Mouse (Mus musculus) small intestine, adult 2 months (tissue): Measurements from ENCODE around the gene Tom1l2. TPM values are rescaled to one million over a fixed set of nuclear protein-coding genes. Genes with fewer than 3 reads are reported as not detected.
A peak's percentile ranks its signal among the peaks of the same experiment; 100 is the strongest.

Experiments
- H3K27ac ChIP-seq: fragments of 200-500 bp; 2 replicates; pipeline ENCODE4 v1.5.1; 2012; ENCODE audit warnings: low read depth, low read length, control low read depth, inconsistent platforms; ENCODE audit not compliant: insufficient read depth
- H3K27me3 ChIP-seq: fragments of 200-500 bp; 2 replicates; pipeline ENCODE4 v1.6.1; 2012; ENCODE audit warnings: mild to moderate bottlenecking, moderate library complexity, low read length, inconsistent platforms; ENCODE audit not compliant: control insufficient read depth, insufficient read depth
- H3K36me3 ChIP-seq: fragments of 200-500 bp; 2 replicates; pipeline ENCODE4 v1.6.1; 2012; ENCODE audit warnings: mild to moderate bottlenecking, low read length, control low read depth, inconsistent platforms; ENCODE audit not compliant: control insufficient read depth, insufficient read depth
- H3K4me1 ChIP-seq: fragments of 200-500 bp; 2 replicates; pipeline ENCODE4 v1.6.1; 2012; ENCODE audit warnings: low read length, inconsistent platforms, mixed read lengths; ENCODE audit not compliant: control insufficient read depth, insufficient read depth, insufficient read length
- H3K4me3 ChIP-seq: fragments of 200-500 bp; 2 replicates; pipeline ENCODE4 v1.5.1; 2012; ENCODE audit warnings: low read depth, mild to moderate bottlenecking, control low read depth, inconsistent platforms, low read length, moderate library complexity
- CTCF ChIP-seq: fragments of 200-500 bp; IDR thresholded peaks from 2 replicates; pipeline ENCODE4 v1.5.1; 2012; ENCODE audit warnings: low read depth, mild to moderate bottlenecking, control low read depth, inconsistent platforms, low read length, moderate library complexity, mixed read lengths; ENCODE audit not compliant: insufficient replicate concordance, insufficient read length; ENCODE audit errors: extremely low read depth
- POLR2A ChIP-seq: fragments of 200-500 bp; IDR thresholded peaks from 2 replicates; pipeline ENCODE4 v1.6.1; 2012; ENCODE audit warnings: low read depth, mild to moderate bottlenecking, control low read depth, inconsistent platforms, low read length, moderate library complexity
- WGBS: fragments of 180-500 bp; shearing (Covaris S2); methylation state at CpG from one replicate; pipeline ENCODE4 v1.1.7; 2018; 5-methylcytosine and 5-hydroxymethylcytosine counted together
- polyA plus RNA-seq: library from polyadenylated mRNA; depleted of rRNA; stranded (reverse); fragments of >200 nt; gene quantifications from 2 replicates; pipeline ENCODE4 v1.2.3, GENCODE M21; 2012

Tom1l2 gene
- polyA plus RNA-seq, 1 experiment: 152 TPM

DNA sequence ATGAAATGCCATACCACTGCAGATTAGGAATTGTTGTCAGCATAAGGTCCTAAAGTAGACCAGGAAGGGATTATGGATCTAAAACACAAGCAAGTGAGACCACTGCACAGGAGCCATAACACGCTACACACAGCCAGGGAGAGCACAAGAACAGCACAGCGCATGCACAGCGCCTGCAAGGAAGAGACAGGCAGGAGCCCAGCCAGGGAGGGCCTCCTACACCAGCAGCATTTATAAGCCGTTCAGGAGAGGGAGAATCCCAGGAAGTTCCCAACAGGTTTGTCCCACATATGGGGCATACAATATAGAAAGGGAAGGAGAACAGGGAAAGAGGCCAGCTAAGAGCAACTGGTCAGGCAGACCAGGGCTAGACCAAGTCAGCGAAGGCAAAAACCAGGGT is 19.2 kb downstream of the Tom1l2 start:
- 85% methylated on average over 5 of the region's 5 CpGs for WGBS
- no peak overlapping the region for H3K4me3 ChIP-seq
- H3K4me1 ChIP-seq: peaks cover 15% of the 10 kb centered on the region
- no peak overlapping the region for H3K27ac ChIP-seq
- TF ChIP-seq POLR2A (no peak), CTCF (no peak)
- peaks cover 2% of the 10 kb centered on the region; the same call in 1 of the 2 replicates for H3K36me3 ChIP-seq
- H3K27me3 ChIP-seq: no peaks in the 10 kb centered on the region

DNA sequence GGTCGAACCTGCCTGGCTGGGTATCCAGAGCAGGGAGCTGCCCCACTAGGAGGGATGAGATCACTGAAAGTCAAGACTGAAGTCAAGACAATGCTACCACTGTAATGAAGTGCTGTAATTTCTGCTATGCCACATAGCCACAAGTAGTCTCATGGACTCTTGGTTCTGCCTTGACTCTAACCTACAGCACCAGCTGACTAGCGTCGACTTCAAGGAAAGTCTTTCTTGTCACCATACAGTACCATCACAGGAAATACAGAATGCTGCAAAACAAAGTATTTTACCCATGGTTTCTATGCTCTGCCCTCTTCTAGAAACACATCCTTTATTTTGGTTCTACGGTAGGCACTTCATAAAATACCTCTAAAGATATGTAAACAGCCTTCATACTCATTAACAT is 22.2 kb downstream of the Tom1l2 start:
- H3K27ac ChIP-seq: no peak overlapping the region
- 82% methylated on average over 4 of the region's 4 CpGs for WGBS
- H3K4me3 ChIP-seq: no peak overlapping the region
- TF ChIP-seq POLR2A: no peak
- TF ChIP-seq CTCF: no peak
- H3K27me3 ChIP-seq: no peaks in the 10 kb centered on the region
- peaks cover 1% of the 10 kb centered on the region; the same call in 1 of the 2 replicates for H3K36me3 ChIP-seq
- no peaks in the 10 kb centered on the region for H3K4me1 ChIP-seq

DNA sequence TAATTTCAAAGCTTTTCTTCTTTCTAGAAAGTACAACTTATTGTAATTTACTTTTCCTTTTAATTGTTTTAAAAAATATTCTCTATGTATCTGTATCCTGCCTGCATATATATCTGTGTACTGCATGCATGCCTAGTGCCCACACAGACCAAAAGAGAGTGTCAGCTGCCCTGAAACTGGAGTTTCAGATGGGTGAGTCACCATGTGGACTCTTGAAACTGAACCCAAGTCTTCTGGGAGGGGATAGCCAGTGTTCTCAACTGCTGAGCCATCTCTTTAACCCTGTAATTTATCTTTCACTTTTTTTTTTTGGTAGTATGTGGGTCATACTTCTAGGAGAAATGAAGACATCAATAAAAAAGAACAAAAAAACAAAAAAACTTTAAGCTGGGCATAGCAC is 29.0 kb downstream of the Tom1l2 start:
- Histone ChIP-seq H3K4me1 (peaks cover 19% of the 10 kb centered on the region), H3K27me3 (no peaks in the 10 kb centered on the region), H3K36me3 (peaks cover 1% of the 10 kb centered on the region; the same call in 1 of the 2 replicates), H3K4me3 (no peak overlapping the region), H3K27ac (no peak overlapping the region)
- TF ChIP-seq CTCF (no peak), POLR2A (no peak)

DNA sequence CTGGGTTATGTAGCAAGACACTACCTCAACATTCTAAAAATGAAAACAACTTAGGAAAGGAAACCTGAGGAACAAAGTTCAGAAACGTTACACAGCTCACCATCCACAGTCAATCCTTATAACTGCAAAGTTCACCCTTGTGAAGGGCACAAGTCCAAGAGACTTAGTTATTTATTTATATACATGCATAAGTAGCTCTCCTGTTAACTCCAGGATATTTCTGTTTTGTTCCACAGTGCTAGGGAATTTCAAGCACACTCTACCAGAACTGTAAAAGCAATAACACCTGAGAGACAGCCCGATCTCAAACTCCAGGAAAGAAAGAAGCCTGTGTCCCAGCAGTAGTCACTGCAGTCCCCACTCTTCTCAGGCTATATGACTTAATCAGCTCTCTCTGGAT is 31.3 kb downstream of the Tom1l2 start:
- H3K4me1 ChIP-seq: peaks cover 19% of the 10 kb centered on the region
- no peaks in the 10 kb centered on the region for H3K27me3 ChIP-seq
- H3K4me3 ChIP-seq: no peak overlapping the region
- H3K27ac ChIP-seq: peak overlapping the region; percentile 80
- no peak for TF ChIP-seq CTCF
- TF ChIP-seq POLR2A: no peak
- H3K36me3 ChIP-seq: 0 out of 2 replicates have a peak, but pooled peaks cover 1% of the 10 kb centered on the region
- WGBS: 30% methylated on average over 2 of the region's 2 CpGs

DNA sequence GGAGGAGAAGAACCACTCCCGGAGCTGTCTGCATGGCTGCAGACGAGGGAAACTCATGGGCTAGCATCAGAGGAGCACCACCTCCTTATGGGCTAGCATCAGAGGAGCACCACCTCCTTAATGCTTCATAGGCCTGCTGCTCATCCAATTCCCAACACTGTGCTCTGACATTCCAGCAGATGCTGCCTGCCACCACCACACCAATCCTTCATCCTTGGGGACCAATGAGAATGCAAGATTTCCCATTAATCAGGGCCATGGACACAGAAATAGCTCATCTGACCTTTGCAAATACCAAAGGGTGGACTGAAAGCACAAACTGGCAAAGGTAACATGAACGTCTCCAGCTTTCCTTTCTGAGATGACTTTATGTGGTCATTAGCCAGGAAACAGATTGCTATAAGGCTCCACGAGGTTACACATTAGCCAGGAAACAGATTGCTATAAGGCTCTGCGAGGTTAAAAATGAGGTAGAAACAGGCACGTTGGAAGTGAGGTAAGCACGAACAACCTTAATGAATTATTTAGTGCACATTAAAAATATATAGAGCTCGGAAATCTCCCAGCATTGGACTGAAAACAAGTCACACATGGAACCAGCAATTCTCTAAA is 32.2 kb downstream of the Tom1l2 start:
- WGBS: 26% methylated on average over 8 of the region's 8 CpGs
- H3K27ac ChIP-seq: peak overlapping the region; percentile 80

DNA sequence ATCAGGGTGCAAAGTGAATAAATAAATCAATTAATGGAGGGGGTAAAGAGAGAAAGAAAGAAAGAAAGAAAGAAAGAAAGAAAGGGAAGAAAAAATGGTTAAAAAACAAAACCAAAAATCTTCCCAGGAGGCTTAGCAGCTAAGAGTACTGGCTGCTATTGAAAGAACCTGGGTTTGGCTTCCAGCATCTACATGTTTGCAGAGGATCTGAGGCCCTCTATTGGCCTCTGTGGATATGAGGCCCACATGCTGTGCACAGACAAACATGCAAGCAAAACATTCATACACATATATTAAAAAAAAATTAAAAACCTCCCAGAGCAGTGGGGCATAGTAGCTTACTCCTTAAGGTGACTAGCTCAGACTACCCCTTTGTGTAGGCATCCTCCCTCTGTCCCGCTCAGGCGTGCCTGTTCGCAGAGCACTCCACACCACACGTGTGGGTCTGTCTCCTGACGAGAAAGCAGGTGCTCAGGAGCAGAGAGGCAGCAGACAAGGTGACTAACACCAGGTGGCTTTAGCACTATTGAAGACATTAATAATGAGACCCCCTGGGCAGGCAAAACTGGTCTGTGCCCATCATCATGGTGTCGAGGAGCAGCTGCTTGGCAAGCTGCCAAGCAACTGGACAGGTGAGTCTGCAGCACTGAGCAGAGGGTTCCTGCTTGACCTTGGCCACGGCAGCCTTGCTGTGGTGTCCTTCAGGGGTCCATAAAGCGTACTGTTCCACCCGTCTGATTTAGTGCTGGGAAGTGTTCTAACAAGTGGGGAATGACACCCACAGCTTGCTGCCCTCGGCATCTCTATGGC is 33.2 kb downstream of the Tom1l2 start:
- Histone ChIP-seq H3K4me1 (peaks cover 15% of the 10 kb centered on the region), H3K27me3 (no peaks in the 10 kb centered on the region), H3K27ac (peak overlapping the region; percentile 80; the same call in 1 of the 2 replicates), H3K36me3 (0 out of 2 replicates have a peak, but pooled peaks cover 3% of the 10 kb centered on the region), H3K4me3 (no peak overlapping the region)
- TF ChIP-seq CTCF (no peak), POLR2A (no peak)
- WGBS: 52% methylated on average over 10 of the region's 10 CpGs

More for the DNA sequence above, 32.2 kb downstream of the Tom1l2 start:
- Histone ChIP-seq H3K27me3 (no peaks in the 10 kb centered on the region), H3K4me1 (peaks cover 19% of the 10 kb centered on the region), H3K4me3 (no peak overlapping the region), H3K36me3 (0 out of 2 replicates have a peak, but pooled peaks cover 1% of the 10 kb centered on the region)
- TF ChIP-seq POLR2A: no peak
- no peak for TF ChIP-seq CTCF

DNA sequence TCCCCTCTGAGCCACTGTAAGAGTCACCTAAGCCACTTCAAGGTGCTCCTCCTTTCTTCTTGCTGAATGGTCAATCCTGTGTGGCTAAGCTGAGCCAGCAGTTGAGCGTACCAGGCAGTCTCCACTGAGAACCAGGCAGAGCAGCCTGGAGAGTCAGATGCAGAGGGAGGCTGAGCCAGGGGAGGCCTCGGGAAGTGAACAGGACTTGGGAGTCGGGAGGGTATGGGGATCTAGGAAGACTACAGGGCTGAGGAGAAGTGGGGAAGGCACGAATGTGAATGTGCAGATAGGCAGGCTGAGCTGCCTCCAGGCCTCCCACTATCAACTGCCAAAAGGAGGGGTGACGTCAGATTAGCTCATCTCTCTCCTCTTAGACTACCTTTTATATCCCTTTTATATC is 34.0 kb downstream of the Tom1l2 start:
- Histone ChIP-seq H3K27ac (no peak overlapping the region), H3K4me3 (no peak overlapping the region), H3K4me1 (peaks cover 13% of the 10 kb centered on the region), H3K27me3 (no peaks in the 10 kb centered on the region), H3K36me3 (0 out of 2 replicates have a peak, but pooled peaks cover 3% of the 10 kb centered on the region)
- TF ChIP-seq CTCF: no peak
- no peak for TF ChIP-seq POLR2A
- WGBS: 81% methylated on average over 5 of the region's 5 CpGs
